Mouse (Mus musculus) lung, postnatal 0 days (tissue): Measurements from ENCODE around the gene Tarsl2. TPM values are rescaled to one million over a fixed set of nuclear protein-coding genes. Genes with fewer than 3 reads are reported as not detected.

Source experiments
- ATAC-seq: fragments of 200-750 bp; cut with Nextera tagmentation; 2 replicates; pipeline ENCODE4 v1.8.0; 2017; ENCODE audit warnings: moderate library complexity
- DNase-seq: peaks from one replicate; pipeline ENCODE4 v3.0.0-alpha.2; 2016; ENCODE audit warnings: low spot score
- H3K27ac ChIP-seq: fragments of 300-500 bp; sonication (generic); 2 replicates; pipeline ENCODE4 v1.5.1; 2014; ENCODE audit warnings: antibody characterized with exemption, mild to moderate bottlenecking, low read length, mixed read lengths
- H3K27me3 ChIP-seq: fragments of 300-500 bp; sonication (generic); replicated peaks from 2 replicates; pipeline ENCODE4 v1.6.1; 2014; ENCODE audit warnings: low read length, mixed read lengths; ENCODE audit not compliant: insufficient read depth
- H3K36me3 ChIP-seq: fragments of 300-500 bp; sonication (generic); 2 replicates; pipeline ENCODE4 v1.6.1; 2014; ENCODE audit warnings: low read length, mixed read lengths; ENCODE audit not compliant: insufficient read depth
- H3K4me1 ChIP-seq: fragments of 300-500 bp; sonication (generic); 2 replicates; pipeline ENCODE4 v1.6.1; 2014; ENCODE audit warnings: antibody characterized with exemption, low read depth, low read length, mixed read lengths; ENCODE audit not compliant: insufficient read depth
- H3K4me2 ChIP-seq: fragments of 300-500 bp; sonication (generic); replicated peaks from 2 replicates; pipeline ENCODE4 v1.6.1; 2014; ENCODE audit warnings: low read depth, mild to moderate bottlenecking, low read length, moderate library complexity, mixed read lengths
- H3K4me3 ChIP-seq: fragments of 300-500 bp; sonication (generic); 2 replicates; pipeline ENCODE4 v1.5.1; 2014; ENCODE audit warnings: low read depth, low read length
- H3K9ac ChIP-seq: fragments of 300-500 bp; sonication (generic); replicated peaks from 2 replicates; pipeline ENCODE4 v1.6.1; 2014; ENCODE audit warnings: low read depth, mild to moderate bottlenecking
- H3K9me3 ChIP-seq: fragments of 300-500 bp; sonication (generic); 2 replicates; pipeline ENCODE4 v1.6.1; 2016; ENCODE audit warnings: low read length, mixed read lengths
- CTCF ChIP-seq: IDR thresholded peaks from 2 replicates; pipeline ENCODE4 v1.5.1; 2016; ENCODE audit warnings: antibody characterized with exemption, mild to moderate bottlenecking
- EP300 ChIP-seq: IDR thresholded peaks from 2 replicates; pipeline ENCODE4 v1.6.1; 2016; ENCODE audit warnings: antibody characterized with exemption, mild to moderate bottlenecking, control low read depth
- WGBS: fragments of 180-500 bp; shearing (Covaris S2); extraction: QIAGEN DNeasy Blood & Tissue Kit; methylation state at CpG from one replicate; pipeline ENCODE4 v1.1.7; 2014; 5-methylcytosine and 5-hydroxymethylcytosine counted together
- polyA plus RNA-seq: library from polyadenylated mRNA; unstranded; fragments of >200 nt; fragmentation: Nextera tagmentation; extraction: Ambion mirVana; gene quantifications from 2 replicates; pipeline ENCODE4 v1.2.1, GENCODE M21; 2015

Tarsl2 gene
- polyA plus RNA-seq, 1 experiment from 2014 or later = 3.3 TPM

- peak; percentile 47; the same call in 1 of the 2 replicates for ATAC-seq
- Histone ChIP-seq H3K4me1 (peaks cover 3% of the 10 kb centered on the region; the same call in 1 of the 2 replicates), H3K4me2 (no peak overlapping the region), H3K27ac (no peak overlapping the region), H3K4me3 (no peak overlapping the region), H3K9ac (no peak overlapping the region), H3K36me3 (no peaks in the 10 kb centered on the region), H3K27me3 (no peaks in the 10 kb centered on the region), H3K9me3 (no peaks in the 10 kb centered on the region)
- peak; percentile 49 for DNase-seq
- no peak for TF ChIP-seq EP300
- TF ChIP-seq CTCF = no peak
- WGBS = 47% methylated on average over 12 of the region's 12 CpGs
These were observed 92.8 kb downstream of the Tarsl2 start for GRCm38 (mm10) chr7:65737286-65738040.

Other genes starting within 250 kb of the Tarsl2 start
- gene Tjp1, start 117.1 kb upstream of the Tarsl2 start, polyA plus RNA-seq = 42.0 and 52.6 TPM in 2 replicates
- gene Tm2d3, start 46.3 kb downstream of the Tarsl2 start, polyA plus RNA-seq = 65.4 and 69.8 TPM in 2 replicates
- gene Pcsk6, start 216.8 kb downstream of the Tarsl2 start, polyA plus RNA-seq = 1.4 and 1.5 TPM in 2 replicates